Mouse (Mus musculus): ENCODE measurements around the gene Smyd4. TPM values are rescaled to one million over a fixed set of nuclear protein-coding genes. Genes with fewer than 3 reads are reported as not detected.
"Not testable (repeated sequence)": the region's sequence is repeated elsewhere in the genome, so short reads cannot be mapped to it uniquely, and the experiment has no call there.

The Smyd4 gene
- total RNA-seq, 2 experiments from 2014 or later = 8.5 to 11.2 TPM

DNA sequence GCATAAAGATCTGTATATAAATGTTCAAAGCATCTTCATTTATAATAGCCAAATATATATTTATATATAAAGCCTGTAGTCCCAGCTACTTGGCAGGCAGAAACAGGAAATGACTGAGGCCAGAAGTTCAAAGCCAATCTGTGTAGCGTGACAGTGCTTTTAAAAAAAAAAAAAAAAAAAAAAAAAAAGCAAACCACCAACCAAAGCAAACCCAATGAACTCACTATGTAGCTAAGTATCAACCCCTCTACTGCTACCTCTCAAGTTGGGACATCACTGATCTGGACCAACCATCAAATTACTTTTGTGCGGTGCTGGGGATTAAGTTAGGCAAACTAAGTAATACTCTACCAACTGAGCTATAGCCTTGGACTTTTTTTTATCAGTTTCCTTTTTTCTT lies 4.1 kb upstream of the Smyd4 start:
- no peak for DNase-seq (ENCODE audit: low spot score in 2 of 2)

- no peak for DNase-seq (ENCODE audit: low spot score in 2 of 2)
These were observed 3.5 kb upstream of the Smyd4 start for GRCm38 (mm10) chr11:75344716-75345115.

DNA sequence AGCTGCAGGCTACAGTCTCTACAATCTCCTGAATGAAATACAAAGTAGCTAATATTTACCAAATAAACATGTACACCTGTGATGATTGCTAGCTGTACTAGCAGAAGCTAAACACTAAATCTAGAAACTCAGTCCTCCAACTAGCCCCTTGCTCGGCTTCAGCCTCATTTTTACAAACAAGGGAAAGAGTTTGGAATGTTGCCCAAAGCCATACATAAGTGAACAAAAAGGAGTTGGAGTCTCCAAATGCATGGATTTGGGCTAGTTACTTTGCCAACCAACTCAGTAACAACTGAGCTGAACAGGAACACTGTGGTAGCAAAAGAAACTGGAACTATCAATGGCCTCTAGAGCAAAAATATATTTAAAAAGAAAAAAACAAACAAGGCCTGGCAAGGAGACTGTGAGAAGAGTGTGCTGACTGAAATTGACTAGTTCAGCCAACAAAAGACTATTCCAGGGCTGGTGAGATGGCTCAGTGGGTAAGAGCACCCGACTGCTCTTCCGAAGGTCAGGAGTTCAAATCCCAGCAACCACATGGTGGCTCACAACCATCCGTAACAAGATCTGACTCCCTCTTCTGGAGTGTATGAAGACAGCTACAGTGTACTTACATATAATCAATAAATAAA lies 1.6 kb upstream of the Smyd4 start:
- DNase-seq (ENCODE audit: low spot score in 2 of 2) = no peak

GRCm38 (mm10) chr11:75347188-75347585 lies 1.0 kb upstream of the Smyd4 start:
- DNase-seq (ENCODE audit: low spot score in 2 of 2) = no peak

GRCm38 (mm10) chr11:75347596-75347995 lies 637 bp upstream of the Smyd4 start:
- no peak for DNase-seq (ENCODE audit: low spot score in 2 of 2)

- no peak for DNase-seq (ENCODE audit: low spot score in 2 of 2)
These were observed 643 bp downstream of the Smyd4 start for GRCm38 (mm10) chr11:75348890-75349261.

DNA sequence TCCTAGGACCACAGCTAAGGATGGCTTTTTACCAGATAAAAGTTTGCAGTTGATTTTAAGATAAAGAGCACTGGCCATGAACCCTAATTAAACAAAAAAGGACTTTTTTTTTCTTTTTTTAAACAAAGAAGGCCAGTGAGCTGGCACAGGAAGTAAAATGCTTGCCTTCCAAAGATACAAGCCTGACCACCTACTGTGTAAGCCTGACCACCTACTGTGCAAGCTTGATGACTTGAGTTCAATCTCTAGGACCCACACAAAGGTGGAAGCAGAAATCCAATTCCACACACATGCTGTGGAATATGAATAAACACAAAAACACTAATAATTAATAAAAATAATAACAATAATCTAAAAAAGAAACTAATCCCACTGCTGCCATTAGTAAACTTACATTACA lies 3.0 kb downstream of the Smyd4 start:
- DNase-seq (ENCODE audit: low spot score in 2 of 2) = no peak

DNA sequence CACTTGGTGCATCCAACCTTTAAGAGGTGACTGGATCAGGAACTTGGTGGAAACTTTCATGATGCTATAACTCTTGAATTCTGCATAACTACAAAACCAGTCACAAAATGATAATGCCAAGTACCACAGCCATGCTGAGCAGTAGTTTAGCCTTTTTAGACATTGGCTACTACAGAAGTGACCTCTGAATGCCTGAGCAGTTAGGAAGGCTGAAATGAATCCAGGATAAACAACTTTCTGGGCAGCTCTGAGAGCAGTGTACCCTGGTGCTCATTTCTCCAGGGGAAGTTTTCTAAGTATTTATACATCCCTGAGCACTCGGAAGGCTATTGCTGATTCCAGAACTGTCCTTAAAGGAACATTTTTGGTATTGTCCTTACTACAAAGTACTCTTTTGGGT lies 7.2 kb downstream of the Smyd4 start:
- no peak for DNase-seq (ENCODE audit: low spot score in 2 of 2)

DNA sequence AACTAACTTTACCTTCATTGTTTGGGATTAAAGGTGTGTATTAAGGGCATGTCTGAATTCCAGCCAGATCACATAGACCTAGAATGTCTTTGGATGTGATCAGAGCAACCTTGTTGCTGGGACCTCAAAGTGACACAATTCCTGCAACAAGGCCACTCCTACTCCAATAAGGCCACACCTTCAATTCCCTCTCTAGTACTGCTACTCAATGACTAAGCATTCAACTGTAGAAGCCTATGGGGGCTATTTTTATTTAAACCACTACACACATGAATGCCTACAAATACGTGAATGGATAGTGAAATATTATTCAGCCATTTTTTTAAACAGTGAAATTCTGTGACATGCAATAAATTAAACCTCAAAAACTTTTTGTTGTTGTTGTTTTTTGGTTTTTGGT lies 28.9 kb downstream of the Smyd4 start:
- DNase-seq (ENCODE audit: low spot score in 2 of 2) = no peak

DNA sequence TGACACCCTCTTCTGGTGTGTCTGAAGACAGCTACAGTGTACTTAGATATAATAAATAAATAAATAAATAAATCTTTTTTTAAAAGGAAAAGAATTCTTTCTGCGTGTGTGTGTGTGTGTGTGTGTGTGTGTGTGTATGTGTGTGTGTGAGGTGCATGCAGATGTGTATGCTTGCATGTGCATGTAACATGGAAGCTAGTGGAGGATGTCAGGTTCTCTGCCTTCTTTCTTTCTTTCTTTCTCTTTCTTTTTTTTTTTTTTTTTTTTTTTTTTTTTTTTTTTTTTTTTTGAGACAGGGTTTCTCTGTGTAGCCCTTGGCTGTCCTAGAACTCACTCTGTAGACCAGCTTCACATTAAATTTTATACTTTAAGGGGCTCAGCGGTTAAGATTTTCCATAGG lies 30.6 kb downstream of the Smyd4 start:
- not testable (repeated sequence) for DNase-seq (ENCODE audit: low spot score in 2 of 2)

GRCm38 (mm10) chr11:75383529-75383928 lies 35.3 kb downstream of the Smyd4 start:
- DNase-seq (ENCODE audit: low spot score in 2 of 2) = not testable (repeated sequence)

GRCm38 (mm10) chr11:75395611-75396010 lies 47.4 kb downstream of the Smyd4 start:
- DNase-seq (ENCODE audit: low spot score in 2 of 2) = no peak

DNA sequence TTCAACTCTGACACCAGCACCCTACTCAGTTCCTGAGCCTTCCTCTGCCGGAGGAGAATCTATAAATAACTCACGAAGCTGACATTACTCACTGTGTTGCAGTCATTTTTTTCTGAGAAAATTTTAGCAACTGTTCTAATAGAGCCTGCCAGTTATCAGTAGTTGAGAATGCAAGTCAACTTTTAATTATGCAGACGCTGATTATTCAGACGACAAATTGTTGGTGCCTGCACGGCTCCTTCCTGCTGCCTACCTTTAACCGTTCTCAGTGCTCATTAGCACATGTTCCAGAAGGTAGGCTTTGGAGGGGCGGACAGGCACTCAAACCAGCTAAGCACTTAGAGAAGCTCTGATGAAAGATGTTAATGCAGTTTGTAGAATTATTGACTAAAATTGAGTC lies 49.2 kb downstream of the Smyd4 start:
- no peak for DNase-seq (ENCODE audit: low spot score in 2 of 2)

DNA sequence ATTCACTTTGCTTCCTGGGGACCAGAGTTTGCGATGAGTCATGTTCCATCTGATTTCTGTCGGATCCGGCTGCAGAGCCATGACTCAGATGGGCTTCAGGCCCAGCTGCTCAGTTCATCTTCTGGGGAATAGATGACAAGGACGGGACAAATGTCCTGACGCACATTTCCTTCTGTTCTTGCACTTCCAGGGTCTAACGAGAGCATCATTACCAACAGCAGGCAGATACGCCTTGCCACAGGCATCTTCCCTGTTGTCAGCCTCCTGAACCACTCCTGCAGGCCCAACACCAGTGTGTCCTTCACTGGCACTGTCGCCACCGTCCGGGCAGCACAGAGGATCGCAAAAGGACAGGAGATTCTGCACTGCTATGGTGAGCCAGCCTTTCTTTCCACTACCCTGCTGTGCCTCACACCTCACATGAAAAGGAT lies 51.2 kb downstream of the Smyd4 start:
- no peak for DNase-seq (ENCODE audit: low spot score in 2 of 2)

DNA sequence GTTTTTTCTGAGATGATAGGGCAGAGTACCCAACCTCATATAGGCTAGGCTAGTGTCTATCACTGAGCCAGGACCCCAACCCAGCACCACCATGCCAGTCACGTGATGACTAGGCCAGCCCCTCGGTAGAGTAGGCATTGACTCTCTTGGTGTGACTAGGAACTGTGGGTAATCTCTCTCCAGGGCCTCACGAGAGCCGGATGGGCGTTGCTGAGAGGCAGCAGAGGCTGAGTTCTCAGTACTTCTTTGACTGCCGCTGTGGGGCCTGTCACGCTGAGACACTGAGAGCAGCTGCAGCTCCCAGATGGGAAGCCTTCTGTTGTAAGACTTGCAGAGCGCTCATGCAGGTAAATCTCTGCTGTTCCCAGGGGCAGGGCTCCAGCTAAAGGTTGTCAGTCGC lies 51.9 kb downstream of the Smyd4 start:
- DNase-seq (ENCODE audit: low spot score in 2 of 2) = no peak

- DNase-seq (ENCODE audit: low spot score in 2 of 2) = peak in 1 of 2 experiments; percentile 42
These were observed 54.0 kb downstream of the Smyd4 start for GRCm38 (mm10) chr11:75402271-75402690.

DNA sequence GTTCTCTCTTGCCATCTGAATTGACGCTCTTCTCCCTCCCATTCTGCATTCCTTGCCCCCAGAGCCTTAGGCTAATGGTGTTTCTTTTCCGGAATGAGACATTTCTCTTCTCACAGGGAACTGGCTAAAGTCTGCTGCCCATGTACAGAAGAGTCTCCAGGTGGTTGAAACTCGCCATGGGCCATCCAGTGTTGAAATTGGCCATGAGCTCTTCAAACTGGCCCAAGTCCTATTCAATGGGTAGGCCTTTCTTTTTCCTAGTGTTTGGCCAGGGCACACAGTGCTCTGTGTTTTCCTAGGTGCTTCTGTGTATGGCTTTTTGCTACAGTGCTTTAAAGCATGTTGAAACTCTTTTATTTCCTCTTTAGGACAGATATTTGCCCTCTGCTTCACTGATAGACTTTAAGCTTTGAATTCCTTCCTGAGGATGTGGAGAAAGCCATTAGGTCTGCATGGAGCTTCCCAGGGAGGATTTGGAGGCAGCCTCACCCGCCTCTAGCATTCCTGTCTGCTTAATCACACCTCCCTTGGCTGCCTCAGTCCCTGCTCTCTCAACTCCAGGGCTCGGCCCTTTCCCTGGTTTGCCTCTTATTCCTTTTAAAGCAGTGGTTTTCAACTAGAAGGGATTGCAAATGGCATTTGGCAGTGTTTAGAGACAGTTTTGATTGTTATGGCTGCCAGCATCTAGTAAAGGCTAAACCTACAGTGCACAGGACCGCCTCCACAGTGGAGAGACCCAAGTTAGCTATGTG lies 55.2 kb downstream of the Smyd4 start:
- peak in 1 of 2 experiments; percentile 44 for DNase-seq (ENCODE audit: low spot score in 2 of 2)

DNA sequence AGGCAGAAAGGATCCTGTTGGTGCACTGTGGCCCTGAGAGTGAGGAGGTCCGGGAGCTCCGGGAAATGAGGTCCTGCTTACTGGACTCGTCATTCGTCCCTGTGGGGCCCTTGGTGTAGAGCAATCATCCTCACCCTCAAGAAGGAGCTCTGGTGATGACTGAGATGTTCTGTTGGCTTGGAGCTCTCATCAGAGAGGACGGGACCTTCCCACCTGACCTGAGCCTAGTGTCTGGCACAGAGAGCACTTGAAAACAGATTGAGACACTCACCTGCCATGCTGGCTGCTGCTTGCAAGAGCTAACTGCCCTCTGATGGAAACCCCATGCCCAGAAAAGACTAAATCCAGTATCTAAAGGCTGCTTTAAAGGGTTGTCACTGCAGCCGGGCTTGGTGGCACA lies 56.6 kb downstream of the Smyd4 start:
- DNase-seq (ENCODE audit: low spot score in 2 of 2) = no peak

DNA sequence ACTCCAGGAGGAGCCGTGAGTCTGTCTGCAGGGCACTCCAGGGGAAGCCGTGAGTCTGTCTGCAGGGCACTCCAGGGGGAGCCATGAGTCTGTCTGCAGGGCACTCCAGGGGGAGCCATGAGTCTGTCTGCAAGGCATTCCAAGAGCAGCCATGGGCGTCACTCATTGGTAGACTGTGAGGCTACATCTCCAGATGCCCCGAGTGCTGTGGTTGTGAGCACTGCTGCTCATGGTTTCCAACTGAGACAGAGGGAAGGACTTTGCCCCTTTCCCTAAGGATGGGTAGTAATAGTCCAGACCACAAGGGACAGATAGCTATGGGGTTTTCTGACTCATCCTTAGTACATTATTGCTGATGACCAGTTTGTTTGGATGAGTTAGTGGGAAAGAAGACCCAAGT lies 57.9 kb downstream of the Smyd4 start:
- DNase-seq (ENCODE audit: low spot score in 2 of 2) = no peak

DNA sequence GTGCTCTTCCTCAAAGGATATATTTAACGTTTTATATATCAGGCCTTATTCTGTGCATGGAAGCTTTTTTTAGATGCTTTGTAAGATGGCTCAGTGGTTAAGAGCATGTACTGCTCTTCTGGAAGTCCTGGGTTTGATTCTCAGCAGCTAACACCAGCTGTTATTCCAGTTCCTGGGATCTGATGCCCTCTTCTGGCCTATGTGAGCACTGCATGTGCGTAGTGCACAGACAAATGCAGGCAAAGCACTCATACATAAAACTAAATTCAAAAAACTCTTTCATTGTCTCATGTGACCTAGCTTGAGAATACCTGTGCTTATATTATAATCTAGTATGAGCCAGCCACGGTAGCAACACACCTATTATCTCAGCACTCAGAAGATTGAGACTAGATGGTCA lies 58.6 kb downstream of the Smyd4 start:
- DNase-seq (ENCODE audit: low spot score in 2 of 2) = no peak

- no peak for DNase-seq (ENCODE audit: low spot score in 2 of 2)
These were observed 61.7 kb downstream of the Smyd4 start for GRCm38 (mm10) chr11:75409679-75410575.

DNA sequence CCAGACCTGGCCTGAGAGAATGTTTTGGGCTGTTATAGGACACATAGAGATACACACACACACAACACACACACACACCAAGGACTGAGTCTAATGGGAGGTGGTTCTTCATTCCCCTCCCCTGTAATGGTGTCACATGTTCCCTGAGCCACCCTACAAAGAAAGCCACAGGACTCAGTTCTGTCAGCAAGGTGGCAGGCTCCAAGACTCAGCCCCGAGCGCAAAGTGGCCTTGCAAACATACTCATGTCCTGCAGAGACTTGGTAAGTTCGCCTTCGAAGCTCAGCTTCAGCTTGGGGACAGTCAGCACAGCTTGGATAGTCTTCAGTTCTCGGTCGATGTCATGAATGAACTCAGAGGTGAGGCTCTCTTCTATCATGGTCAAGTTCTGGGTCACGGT lies 62.4 kb downstream of the Smyd4 start:
- DNase-seq (ENCODE audit: low spot score in 2 of 2) = no peak
